Mouse (Mus musculus): ENCODE measurements at regions not wholly inside any gene's neighbourhood (a gene's known extent, or its start where the extent isn't known, plus 50 kb on each side); places are given as distances from the start of the nearest gene placed in this dataset.

DNA sequence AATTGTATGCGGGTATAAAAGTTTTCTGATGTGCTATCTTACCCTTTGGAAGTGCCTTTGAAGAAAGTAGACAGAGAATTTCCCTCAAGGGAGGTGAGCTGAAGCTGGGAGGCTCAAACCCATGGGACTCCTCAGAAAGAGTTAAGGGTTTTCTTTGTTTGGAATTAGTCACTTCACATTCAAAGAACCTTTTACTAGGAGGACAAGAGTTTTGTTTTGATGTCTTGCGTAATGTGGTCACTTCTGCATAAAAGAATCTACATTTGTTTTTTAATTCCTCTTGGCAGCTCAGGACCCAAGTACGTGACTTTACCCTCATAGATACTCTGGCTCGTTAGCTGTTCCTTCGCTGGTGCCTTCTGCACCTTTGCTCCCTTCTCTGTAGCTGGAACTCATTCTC lies 511.1 kb upstream of the Sox9 start:
- no peak overlapping the region for H3K4me2 ChIP-seq
- WGBS: 77% methylated on average over 5 of the region's 5 CpGs
- H3K9me3 ChIP-seq: no peaks in the 10 kb centered on the region
- no peaks in the 10 kb centered on the region for H3K36me3 ChIP-seq (replicated peaks)
- H3K4me3 ChIP-seq (replicated peaks): no peak overlapping the region
- no peaks in the 10 kb centered on the region for H3K27me3 ChIP-seq
- no peak overlapping the region for H3K9ac ChIP-seq
- no peak for ATAC-seq (ENCODE audit: low FRiP score)
- H3K27ac ChIP-seq: no peak overlapping the region
- H3K4me1 ChIP-seq: no peaks in the 10 kb centered on the region

DNA sequence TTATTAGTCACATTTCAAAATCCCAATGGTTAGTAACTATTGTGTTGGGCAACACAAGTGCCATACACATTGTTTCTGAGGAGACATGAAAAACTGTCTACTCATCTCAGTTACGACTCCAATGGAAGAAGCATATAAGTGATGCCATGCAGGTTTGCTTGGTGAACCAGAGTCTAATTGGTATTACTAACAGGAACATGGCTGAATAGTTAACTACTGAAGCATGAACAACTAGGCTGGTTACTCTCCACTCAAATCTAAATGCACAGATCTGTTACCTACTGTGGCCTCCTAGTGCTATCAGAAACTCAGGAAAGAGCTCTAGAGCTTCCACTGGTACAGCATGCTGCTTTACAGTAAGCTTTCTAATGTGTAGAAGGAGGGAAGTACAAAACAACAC lies 503.5 kb upstream of the Sox9 start:
- Histone ChIP-seq H3K4me3 (replicated peaks) (no peak overlapping the region), H3K4me2 (no peak overlapping the region), H3K36me3 (replicated peaks) (no peaks in the 10 kb centered on the region), H3K9ac (no peak overlapping the region), H3K27ac (no peak overlapping the region), H3K4me1 (no peaks in the 10 kb centered on the region), H3K9me3 (no peaks in the 10 kb centered on the region), H3K27me3 (no peaks in the 10 kb centered on the region; the same call in 1 of the 2 replicates)
- ATAC-seq (ENCODE audit: low FRiP score): no peak
- 57% methylated on average over 1 of the region's 1 CpGs for WGBS

DNA sequence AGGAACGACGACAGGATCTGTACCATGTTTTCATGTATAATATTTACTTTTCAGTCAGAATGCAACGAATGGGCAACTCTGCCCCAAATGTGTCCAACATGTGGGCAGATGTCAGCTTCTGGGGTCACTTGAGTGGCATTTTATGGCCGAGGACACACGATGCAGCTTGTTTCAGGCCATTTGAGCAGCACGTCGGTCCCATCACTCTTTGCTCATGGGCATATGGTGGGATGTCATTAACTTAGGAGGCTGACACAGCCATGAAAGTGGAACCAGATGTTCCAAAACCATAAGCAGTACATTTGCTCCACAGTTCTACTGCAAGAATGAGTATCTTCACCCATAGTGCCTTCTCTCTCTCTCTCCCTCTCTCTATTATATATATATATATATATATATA lies 499.1 kb upstream of the Sox9 start:
- H3K4me3 ChIP-seq (replicated peaks): no peak overlapping the region
- no peaks in the 10 kb centered on the region for H3K9me3 ChIP-seq
- H3K27me3 ChIP-seq: no peaks in the 10 kb centered on the region
- no peak overlapping the region for H3K4me2 ChIP-seq
- no peak for ATAC-seq (ENCODE audit: low FRiP score)
- no peak overlapping the region for H3K27ac ChIP-seq
- no peaks in the 10 kb centered on the region for H3K4me1 ChIP-seq
- no peaks in the 10 kb centered on the region for H3K36me3 ChIP-seq (replicated peaks)
- 87% methylated on average over 7 of the region's 7 CpGs for WGBS
- no peak overlapping the region for H3K9ac ChIP-seq

DNA sequence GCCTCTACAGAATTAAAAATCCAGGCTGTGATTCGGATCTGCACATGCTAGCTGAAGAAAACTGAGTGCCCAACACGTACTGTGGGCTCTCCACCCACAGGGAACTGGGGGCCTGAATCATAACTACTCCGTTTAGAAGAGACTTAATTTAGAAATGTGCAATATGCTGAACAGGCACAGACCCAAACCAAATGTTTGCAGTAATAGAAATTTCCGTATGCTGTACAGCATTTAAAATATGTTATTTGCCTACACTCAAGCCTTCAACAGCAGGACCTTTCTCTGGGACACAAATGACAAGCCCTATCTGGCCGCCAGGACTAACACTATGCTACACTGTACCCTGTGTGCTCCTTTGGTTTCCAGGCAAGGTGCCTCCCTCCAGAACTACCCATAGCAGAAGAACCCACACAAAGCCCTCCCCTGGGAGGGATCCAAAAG lies 483.1 kb upstream of the Sox9 start:
- Histone ChIP-seq H3K4me1 (no peaks in the 10 kb centered on the region), H3K27ac (no peak overlapping the region), H3K36me3 (replicated peaks) (no peaks in the 10 kb centered on the region), H3K9me3 (no peaks in the 10 kb centered on the region), H3K4me3 (replicated peaks) (no peak overlapping the region), H3K27me3 (no peaks in the 10 kb centered on the region), H3K9ac (no peak overlapping the region), H3K4me2 (no peak overlapping the region)
- WGBS: 84% methylated on average over 5 of the region's 5 CpGs
- no peak for ATAC-seq (ENCODE audit: low FRiP score)

DNA sequence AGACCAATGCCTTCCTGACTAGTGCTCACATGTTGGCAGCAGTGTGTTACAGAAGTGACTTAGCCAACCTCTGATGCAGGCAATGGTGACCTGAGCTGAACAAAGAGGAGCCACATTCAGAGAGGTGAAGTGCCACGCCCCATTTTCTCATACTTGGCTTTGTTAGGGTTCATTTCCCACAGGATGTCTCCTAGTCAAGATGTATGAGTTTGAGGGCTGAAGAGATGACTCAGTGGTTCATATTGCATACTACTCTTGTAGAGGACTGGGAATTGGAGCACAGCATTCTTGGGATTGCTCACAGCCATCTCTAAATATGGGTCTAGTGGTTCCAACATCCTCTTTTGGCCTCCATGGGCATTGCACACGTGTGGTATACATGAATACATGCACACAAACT lies 478.9 kb upstream of the Sox9 start:
- no peaks in the 10 kb centered on the region for H3K9me3 ChIP-seq
- no peak overlapping the region for H3K4me3 ChIP-seq (replicated peaks)
- 76% methylated on average over 2 of the region's 2 CpGs for WGBS
- H3K9ac ChIP-seq: no peak overlapping the region
- H3K27ac ChIP-seq: no peak overlapping the region
- no peaks in the 10 kb centered on the region for H3K27me3 ChIP-seq
- H3K4me1 ChIP-seq: no peaks in the 10 kb centered on the region
- no peak for ATAC-seq (ENCODE audit: low FRiP score)
- H3K4me2 ChIP-seq: no peak overlapping the region
- no peaks in the 10 kb centered on the region for H3K36me3 ChIP-seq (replicated peaks)

DNA sequence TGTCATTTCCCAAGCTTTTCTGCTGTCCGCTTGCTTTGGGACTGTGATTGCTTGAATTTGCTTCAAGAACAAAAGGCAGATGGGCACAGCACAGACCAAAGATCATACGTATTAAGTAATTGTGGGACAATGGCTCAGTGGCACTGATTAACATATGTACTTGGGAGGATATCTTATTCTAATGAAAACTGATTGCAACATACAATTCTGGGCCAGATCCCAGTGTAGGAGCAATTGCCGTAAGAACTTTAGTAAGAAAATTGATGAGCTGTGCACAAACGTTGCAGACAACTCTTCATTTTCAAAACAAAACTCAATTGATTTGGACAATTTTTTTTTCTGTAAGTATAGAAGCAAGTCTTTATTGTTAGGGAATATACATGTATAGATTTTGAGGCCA lies 456.2 kb upstream of the Sox9 start:
- no peak overlapping the region for H3K4me2 ChIP-seq
- H3K27ac ChIP-seq: no peak overlapping the region
- H3K27me3 ChIP-seq: no peaks in the 10 kb centered on the region
- WGBS: 93% methylated on average over 4 of the region's 4 CpGs
- H3K4me1 ChIP-seq: no peaks in the 10 kb centered on the region
- no peaks in the 10 kb centered on the region for H3K9me3 ChIP-seq
- H3K9ac ChIP-seq: no peak overlapping the region
- no peak for ATAC-seq (ENCODE audit: low FRiP score)
- H3K4me3 ChIP-seq (replicated peaks): no peak overlapping the region
- no peaks in the 10 kb centered on the region for H3K36me3 ChIP-seq (replicated peaks)

DNA sequence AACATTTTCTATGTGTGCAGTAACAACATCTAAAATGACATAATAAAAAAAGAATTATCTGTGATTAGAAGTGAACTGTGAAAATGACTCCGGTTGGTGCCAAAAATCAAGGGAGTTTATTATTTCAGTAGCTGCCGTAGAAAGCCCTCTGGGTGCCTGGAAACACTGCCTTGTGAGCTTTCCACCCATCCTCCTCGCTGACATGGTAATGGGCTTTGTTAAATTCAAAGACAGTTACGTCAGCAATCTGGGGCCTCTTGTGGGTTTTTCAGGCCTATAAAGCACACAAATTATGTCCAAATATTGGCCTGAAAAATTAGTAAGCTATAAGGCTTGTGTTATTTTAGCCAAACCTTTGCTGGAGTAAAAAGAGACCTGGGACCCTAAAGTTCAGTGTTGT lies 454.4 kb upstream of the Sox9 start:
- WGBS: 65% methylated on average over 4 of the region's 4 CpGs
- Histone ChIP-seq H3K4me1 (no peaks in the 10 kb centered on the region), H3K36me3 (replicated peaks) (no peaks in the 10 kb centered on the region), H3K27ac (no peak overlapping the region), H3K27me3 (no peaks in the 10 kb centered on the region), H3K4me3 (replicated peaks) (no peak overlapping the region), H3K9me3 (no peaks in the 10 kb centered on the region), H3K9ac (no peak overlapping the region), H3K4me2 (no peak overlapping the region)
- ATAC-seq (ENCODE audit: low FRiP score): no peak

DNA sequence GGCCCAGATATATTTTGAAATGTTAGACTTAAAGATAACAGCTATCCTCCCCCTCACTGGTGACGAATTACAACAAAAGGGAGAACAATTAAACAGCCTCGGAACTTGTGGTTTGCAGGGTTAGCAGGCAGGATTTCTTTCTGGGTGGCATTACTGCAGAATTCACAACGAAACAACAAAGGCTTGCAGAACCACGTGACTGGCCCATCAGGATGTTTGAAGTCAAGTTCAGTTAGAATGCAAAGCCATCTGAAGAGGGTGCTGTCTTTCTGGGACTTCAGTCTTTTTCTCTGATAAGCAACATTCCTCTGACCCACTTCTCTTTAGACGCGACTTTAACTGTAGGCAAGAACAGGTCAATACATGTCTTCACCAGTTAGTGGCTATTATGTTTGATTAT lies 436.9 kb upstream of the Sox9 start:
- WGBS: 55% methylated on average over 6 of the region's 6 CpGs
- H3K4me2 ChIP-seq: no peak overlapping the region
- no peaks in the 10 kb centered on the region for H3K36me3 ChIP-seq (replicated peaks)
- no peaks in the 10 kb centered on the region for H3K27me3 ChIP-seq
- ATAC-seq (ENCODE audit: low FRiP score): no peak
- no peaks in the 10 kb centered on the region for H3K9me3 ChIP-seq
- H3K4me1 ChIP-seq: no peaks in the 10 kb centered on the region
- H3K9ac ChIP-seq: no peak overlapping the region
- no peak overlapping the region for H3K27ac ChIP-seq
- no peak overlapping the region for H3K4me3 ChIP-seq (replicated peaks)

DNA sequence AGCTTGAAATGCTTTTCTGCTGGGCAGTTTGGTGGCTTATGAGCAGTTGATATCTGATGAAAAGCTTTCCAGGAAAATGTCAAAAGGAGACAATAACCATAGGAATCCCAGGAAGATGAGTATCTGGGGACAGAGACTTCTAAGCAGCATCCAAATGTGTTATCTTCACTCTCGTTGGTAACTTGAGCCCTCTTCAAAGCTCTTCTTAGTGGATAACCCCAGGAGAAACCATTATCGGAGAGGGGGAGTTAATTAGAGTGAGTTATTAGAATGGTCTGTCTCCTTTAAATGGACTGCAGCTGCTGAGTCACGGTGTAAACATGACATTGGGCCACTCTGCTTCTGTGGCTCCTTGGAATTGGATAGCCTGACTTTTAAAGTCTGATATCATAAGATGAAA lies 436.4 kb upstream of the Sox9 start:
- H3K4me2 ChIP-seq: no peak overlapping the region
- H3K4me1 ChIP-seq: no peaks in the 10 kb centered on the region
- no peaks in the 10 kb centered on the region for H3K36me3 ChIP-seq (replicated peaks)
- no peak overlapping the region for H3K9ac ChIP-seq
- no peaks in the 10 kb centered on the region for H3K27me3 ChIP-seq
- no peak overlapping the region for H3K4me3 ChIP-seq (replicated peaks)
- whole genome bisulfite sequencing: 27% methylated on average over 3 of the region's 3 CpGs
- no peak overlapping the region for H3K27ac ChIP-seq
- no peak for ATAC-seq (ENCODE audit: low FRiP score)
- no peaks in the 10 kb centered on the region for H3K9me3 ChIP-seq

DNA sequence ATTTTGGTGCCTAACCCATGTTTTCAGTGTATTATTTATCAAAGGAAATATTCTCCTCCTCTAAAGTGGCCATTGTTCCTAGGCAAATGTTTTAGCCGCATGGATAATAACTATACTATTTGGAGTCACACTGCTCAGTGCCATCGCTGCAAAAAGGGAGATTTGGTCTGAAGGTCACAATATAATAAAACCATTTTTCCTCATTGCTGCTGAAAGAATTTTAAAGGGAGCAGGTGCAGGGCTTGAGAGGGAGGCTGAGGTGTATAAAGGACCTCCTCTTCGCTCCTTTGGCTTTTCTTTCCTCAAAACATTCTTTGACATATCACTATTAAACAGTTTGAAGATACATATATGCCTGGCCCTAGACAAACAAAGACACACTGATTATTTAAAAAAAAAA lies 435.9 kb upstream of the Sox9 start:
- H3K4me2 ChIP-seq: no peak overlapping the region
- H3K9ac ChIP-seq: no peak overlapping the region
- H3K27ac ChIP-seq: no peak overlapping the region
- WGBS: 82% methylated on average over 3 of the region's 3 CpGs
- ATAC-seq (ENCODE audit: low FRiP score): no peak
- no peaks in the 10 kb centered on the region for H3K9me3 ChIP-seq
- no peaks in the 10 kb centered on the region for H3K27me3 ChIP-seq
- H3K36me3 ChIP-seq (replicated peaks): no peaks in the 10 kb centered on the region
- no peaks in the 10 kb centered on the region for H3K4me1 ChIP-seq
- no peak overlapping the region for H3K4me3 ChIP-seq (replicated peaks)

DNA sequence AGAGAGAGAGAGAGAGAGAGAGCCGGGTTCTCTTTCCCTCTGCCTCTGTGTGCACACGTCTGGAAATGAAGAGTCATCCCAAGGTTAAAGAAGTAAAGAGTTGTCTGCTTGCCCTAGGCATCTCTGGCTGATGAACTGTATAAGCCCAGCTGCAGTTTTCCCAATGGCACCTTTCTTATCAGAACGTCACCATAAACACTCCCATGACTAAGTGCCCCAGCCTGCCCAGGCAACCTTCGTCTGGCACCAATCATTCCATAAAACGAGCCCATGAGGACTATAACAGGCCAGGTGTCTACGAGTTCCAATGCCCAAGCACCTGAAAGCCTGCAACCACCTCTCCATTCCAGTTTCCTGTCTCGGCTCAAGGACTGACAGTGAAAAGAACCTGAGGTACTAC lies 435.5 kb upstream of the Sox9 start:
- Histone ChIP-seq H3K9ac (no peak overlapping the region), H3K27ac (no peak overlapping the region), H3K4me2 (no peak overlapping the region), H3K4me1 (no peaks in the 10 kb centered on the region), H3K4me3 (replicated peaks) (no peak overlapping the region), H3K9me3 (no peaks in the 10 kb centered on the region), H3K27me3 (no peaks in the 10 kb centered on the region), H3K36me3 (replicated peaks) (no peaks in the 10 kb centered on the region)
- ATAC-seq (ENCODE audit: low FRiP score): no peak
- WGBS: 80% methylated on average over 7 of the region's 7 CpGs

DNA sequence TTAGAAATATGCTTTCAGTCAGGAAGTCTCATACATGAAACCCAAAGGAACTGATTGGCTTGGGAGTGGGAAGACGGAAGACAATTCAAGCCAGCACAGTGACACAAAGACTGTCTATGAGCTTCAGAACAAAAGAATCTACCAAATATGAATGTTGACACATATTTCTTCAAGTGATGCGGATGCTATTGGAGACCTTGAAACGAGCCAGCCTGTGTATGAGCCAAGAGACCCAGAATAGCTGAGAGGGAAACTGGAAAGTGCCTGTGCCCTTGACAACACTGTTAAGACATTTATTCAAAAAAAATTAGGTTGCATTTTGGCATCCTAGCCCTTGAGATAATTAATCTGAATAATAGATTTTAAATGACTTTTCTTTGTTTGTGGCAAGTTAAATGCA lies 426.7 kb upstream of the Sox9 start:
- H3K4me3 ChIP-seq (replicated peaks): no peak overlapping the region
- no peak for ATAC-seq (ENCODE audit: low FRiP score)
- no peak overlapping the region for H3K9ac ChIP-seq
- H3K27me3 ChIP-seq: no peaks in the 10 kb centered on the region
- no peaks in the 10 kb centered on the region for H3K9me3 ChIP-seq
- H3K36me3 ChIP-seq (replicated peaks): no peaks in the 10 kb centered on the region
- no peaks in the 10 kb centered on the region for H3K4me1 ChIP-seq
- WGBS: 92% methylated on average over 3 of the region's 3 CpGs
- no peak overlapping the region for H3K27ac ChIP-seq
- no peak overlapping the region for H3K4me2 ChIP-seq

DNA sequence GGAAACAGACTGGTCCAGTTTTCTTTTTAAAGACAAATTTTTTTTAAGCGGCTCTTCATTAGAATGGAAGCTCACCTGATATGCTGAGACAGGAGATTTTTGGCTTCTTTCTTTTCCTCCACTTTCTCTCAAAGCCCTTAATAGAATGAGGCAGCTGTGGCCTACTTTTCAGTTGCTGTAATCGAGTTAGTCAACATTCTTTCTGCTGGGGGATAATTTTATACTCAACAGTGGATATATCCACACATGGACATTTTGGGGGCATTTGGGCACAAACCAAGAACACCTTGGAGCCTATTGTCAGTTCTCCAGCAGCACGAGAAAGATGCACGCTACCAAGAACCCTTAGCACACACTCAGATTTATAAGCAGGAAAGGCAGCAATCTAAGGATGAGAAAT lies 415.3 kb upstream of the Sox9 start:
- no peak overlapping the region for H3K27ac ChIP-seq
- ATAC-seq (ENCODE audit: low FRiP score): no peak
- no peaks in the 10 kb centered on the region for H3K9me3 ChIP-seq
- H3K4me1 ChIP-seq: no peaks in the 10 kb centered on the region
- WGBS: 91% methylated on average over 4 of the region's 4 CpGs
- no peak overlapping the region for H3K9ac ChIP-seq
- H3K36me3 ChIP-seq (replicated peaks): no peaks in the 10 kb centered on the region
- no peaks in the 10 kb centered on the region for H3K27me3 ChIP-seq
- no peak overlapping the region for H3K4me2 ChIP-seq
- no peak overlapping the region for H3K4me3 ChIP-seq (replicated peaks)

DNA sequence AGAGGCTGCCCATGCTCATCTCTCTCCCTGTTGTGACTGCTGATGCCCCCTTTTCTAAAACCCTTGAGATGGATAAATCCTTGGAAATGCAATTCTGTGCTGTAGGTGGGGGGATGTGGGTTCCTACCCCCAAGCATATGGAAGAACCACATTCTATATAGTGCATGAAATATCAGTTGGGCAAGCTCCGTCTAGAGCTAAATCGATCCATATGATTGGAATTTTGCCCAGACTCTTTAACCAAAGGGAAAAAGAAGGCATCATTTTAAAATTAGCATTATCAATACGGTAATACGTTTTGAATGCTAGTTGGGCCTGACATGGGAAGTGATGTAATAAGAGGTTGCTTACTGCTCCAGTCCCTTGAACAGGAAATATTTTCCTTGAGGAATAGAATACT lies 411.1 kb upstream of the Sox9 start:
- Histone ChIP-seq H3K9me3 (no peaks in the 10 kb centered on the region), H3K4me1 (peaks cover 4% of the 10 kb centered on the region; the same call in 1 of the 2 replicates), H3K36me3 (replicated peaks) (no peaks in the 10 kb centered on the region), H3K9ac (no peak overlapping the region), H3K27me3 (no peaks in the 10 kb centered on the region), H3K4me2 (no peak overlapping the region), H3K27ac (no peak overlapping the region), H3K4me3 (replicated peaks) (no peak overlapping the region)
- 87% methylated on average over 4 of the region's 4 CpGs for WGBS
- no peak for ATAC-seq (ENCODE audit: low FRiP score)

Data from forebrain, embryonic 12.5 days (tissue).